Mouse (Mus musculus): ENCODE measurements around the gene Coq9. TPM values are rescaled to one million over a fixed set of nuclear protein-coding genes. Genes with fewer than 3 reads are reported as not detected.

Gene Coq9
- total and polyA plus RNA-seq, 3 experiments: 91.9 to 169 TPM; not detected in 1

DNA sequence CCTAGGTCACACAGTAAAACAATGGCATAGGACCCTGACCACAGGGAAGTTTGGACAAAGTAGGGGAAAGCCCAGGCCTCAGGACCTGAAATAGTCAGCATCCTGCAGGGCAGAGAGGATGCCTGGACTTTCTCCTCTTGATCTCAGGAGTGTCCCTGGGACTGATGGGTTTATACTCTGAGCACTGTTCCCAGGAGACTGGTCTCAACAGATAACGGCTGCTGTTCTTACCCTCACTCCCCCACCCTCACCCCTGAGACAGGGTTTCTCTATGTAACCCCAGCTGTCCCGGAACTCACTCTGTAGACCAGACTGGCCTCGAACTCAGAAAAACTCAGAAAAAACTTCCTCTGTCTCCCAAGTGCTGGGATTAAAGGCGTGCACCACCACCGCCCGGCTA, 29.7 kb upstream of the Coq9 start:
- no peak overlapping the region for H3K4me3 ChIP-seq (ENCODE audit: control insufficient read depth in 1 of 2, insufficient read depth in 1 of 2, low read depth in 2 of 2, low read length in 2 of 2)

DNA sequence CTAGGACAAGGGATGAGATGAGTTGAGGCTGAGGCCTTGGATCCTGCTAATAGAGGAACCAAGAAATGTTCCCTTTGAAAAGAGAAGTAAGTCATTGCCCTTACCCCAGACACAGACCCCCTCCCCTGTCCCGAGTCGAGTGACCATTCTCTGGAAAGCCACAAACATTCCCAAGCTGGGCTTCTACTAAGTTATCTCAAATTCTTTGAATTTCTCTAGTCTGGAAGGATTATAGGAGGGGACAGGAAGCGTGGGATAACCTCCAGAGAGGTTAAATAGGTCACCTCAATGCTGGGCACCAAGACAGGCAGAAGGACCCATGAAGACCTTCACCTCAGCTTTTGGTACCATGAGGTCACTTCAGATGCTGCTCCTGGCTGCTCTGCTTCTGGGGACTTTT, 28.0 kb upstream of the Coq9 start, which contains the start of gene Ccl17:
TSS of gene Ccl17 (plus strand) at position 301 of the 400 bp plus-strand sequence.
- no peaks in the 10 kb centered on the region for H3K36me3 ChIP-seq (ENCODE audit: control insufficient read depth in 1 of 2, insufficient read depth in 2 of 2, low read length in 2 of 2)
- no peaks in the 10 kb centered on the region for H3K79me2 ChIP-seq (ENCODE audit: control insufficient read depth, insufficient read depth, low read length, poor library complexity)
- TF ChIP-seq MYC (IDR thresholded peaks at IDR 0.05; ENCODE audit: low read depth, low read length) (no peak), E2F4 (IDR thresholded peaks at IDR 0.05; ENCODE audit: borderline replicate concordance, low read depth, low read length) (no peak), RCOR1 (IDR thresholded peaks at IDR 0.05; ENCODE audit: low read depth, low read length) (no peak), USF1 (IDR thresholded peaks at IDR 0.05; ENCODE audit: low read depth, low read length) (no peak), SIN3A (IDR thresholded peaks at IDR 0.05; ENCODE audit: low read length) (no peak), TBP (IDR thresholded peaks at IDR 0.05; ENCODE audit: low read depth, low read length) (no peak), MXI1 (IDR thresholded peaks at IDR 0.05; ENCODE audit: low read depth, low read length) (no peak), NELFE (IDR thresholded peaks at IDR 0.05; ENCODE audit: low read depth, low read length) (no peak), TAL1 (IDR thresholded peaks at IDR 0.05; ENCODE audit: low read length) (no peak), SMC3 (IDR thresholded peaks at IDR 0.05; ENCODE audit: low read depth, low read length) (no peak), NRF1 (IDR thresholded peaks at IDR 0.05; ENCODE audit: insufficient read depth, low read depth, low read length, poor library complexity, severe bottlenecking) (no peak)
- no peak within 1 kb of the TSS for H3K9ac ChIP-seq (ENCODE audit: control insufficient read depth, low read depth, low read length, poor library complexity, severe bottlenecking)
- H3K27me3 ChIP-seq (ENCODE audit: control insufficient read depth in 1 of 2, insufficient read depth in 2 of 2, low read length in 2 of 2): no peaks in the 10 kb centered on the region
- no peaks in the 10 kb centered on the region for H3K9me3 ChIP-seq (replicated peaks; ENCODE audit: insufficient read depth, low read length)
- H3K27ac ChIP-seq (ENCODE audit: control insufficient read depth, low read depth, low read length): no peak within 1 kb of the TSS
- H3K4me1 ChIP-seq (ENCODE audit: control insufficient read depth in 1 of 2, insufficient read depth in 2 of 2, low read length in 2 of 2): peaks cover 0 to under 1% of the 10 kb centered on the region in 2 experiments; a peak in 2 of 4 replicates
- no peak within 1 kb of the TSS for H3K4me3 ChIP-seq (ENCODE audit: control insufficient read depth in 1 of 2, insufficient read depth in 1 of 2, low read depth in 2 of 2, low read length in 2 of 2)
- no peak for DNase-seq (ENCODE audit: low read depth, low spot score)

More for the DNA sequence above, 29.7 kb upstream of the Coq9 start:
- Histone ChIP-seq H3K27ac (ENCODE audit: control insufficient read depth, low read depth, low read length) (no peak overlapping the region), H3K79me2 (ENCODE audit: control insufficient read depth, insufficient read depth, low read length, poor library complexity) (no peaks in the 10 kb centered on the region), H3K4me1 (ENCODE audit: control insufficient read depth in 1 of 2, insufficient read depth in 2 of 2, low read length in 2 of 2) (peaks cover 4 to 17% of the 10 kb centered on the region in 2 experiments), H3K9me3 (replicated peaks; ENCODE audit: insufficient read depth, low read length) (no peaks in the 10 kb centered on the region), H3K36me3 (ENCODE audit: control insufficient read depth in 1 of 2, insufficient read depth in 2 of 2, low read length in 2 of 2) (peaks cover 0 to 7% of the 10 kb centered on the region in 2 experiments; a peak in 2 of 4 replicates), H3K9ac (ENCODE audit: control insufficient read depth, low read depth, low read length, poor library complexity, severe bottlenecking) (no peak overlapping the region), H3K27me3 (ENCODE audit: control insufficient read depth in 1 of 2, insufficient read depth in 2 of 2, low read length in 2 of 2) (no peaks in the 10 kb centered on the region)
- no peak for DNase-seq (ENCODE audit: low read depth, low spot score)
- no peak for TF ChIP-seq ZNF384 (IDR thresholded peaks at IDR 0.05; ENCODE audit: low read depth, low read length)
- TF ChIP-seq MEF2A (IDR thresholded peaks at IDR 0.05; ENCODE audit: extremely low read depth, insufficient replicate concordance, low read depth, low read length, poor library complexity, severe bottlenecking): no peak
- TF ChIP-seq ZMIZ1 (IDR thresholded peaks at IDR 0.05; ENCODE audit: low read depth, low read length): no peak
- TF ChIP-seq USF1 (IDR thresholded peaks at IDR 0.05; ENCODE audit: low read depth, low read length): no peak
- no peak for TF ChIP-seq USF2 (IDR thresholded peaks at IDR 0.05; ENCODE audit: borderline replicate concordance in 1 of 2, insufficient read depth in 1 of 2, low read depth in 1 of 2, low read length in 2 of 2)
- TF ChIP-seq ELF1 (IDR thresholded peaks at IDR 0.05; ENCODE audit: low read depth, low read length): no peak
- TF ChIP-seq TBP (IDR thresholded peaks at IDR 0.05; ENCODE audit: low read depth, low read length): no peak
- TF ChIP-seq KAT2A (conservative IDR thresholded peaks at IDR 0.05; ENCODE audit: low read depth, low read length): no peak
- TF ChIP-seq TCF12 (IDR thresholded peaks at IDR 0.05; ENCODE audit: low read depth, low read length): no peak
- TF ChIP-seq CHD2 (IDR thresholded peaks at IDR 0.05; ENCODE audit: low read length): no peak
- TF ChIP-seq RAD21 (IDR thresholded peaks at IDR 0.05; ENCODE audit: low read depth, low read length): no peak
- TF ChIP-seq POLR2A (IDR thresholded peaks at IDR 0.05; ENCODE audit: control insufficient read depth in 1 of 2, insufficient read depth in 1 of 2, low read depth in 1 of 2, low read length in 2 of 2, poor library complexity in 1 of 2): no peak
- no peak for TF ChIP-seq JUND (IDR thresholded peaks at IDR 0.05; ENCODE audit: low read depth, low read length)

All from MEL (cell line).